Mouse (Mus musculus) hindbrain, embryonic 11.5 days (tissue): ENCODE results near the gene Dscaml1. TPM values are rescaled to one million over a fixed set of nuclear protein-coding genes. Genes with fewer than 3 reads are reported as not detected.

ENCODE experiments used
- ATAC-seq: fragments of 200-750 bp; cut with Nextera tagmentation; 2 replicates; pipeline ENCODE4 v1.8.0; 2017; ENCODE audit warnings: mild to moderate bottlenecking, moderate TSS enrichment, moderate library complexity; ENCODE audit not compliant: low FRiP score
- DNase-seq: peaks from one replicate; pipeline ENCODE4 v3.0.0-alpha.2; 2015; ENCODE audit warnings: low spot score
- H3K27ac ChIP-seq: fragments of 300-500 bp; sonication (generic); 2 replicates; pipeline ENCODE4 v1.5.1; 2014; ENCODE audit warnings: mild to moderate bottlenecking, low read depth, low read length
- H3K27me3 ChIP-seq: fragments of 300-500 bp; sonication (generic); 2 replicates; pipeline ENCODE4 v1.6.1; 2014; ENCODE audit warnings: mild to moderate bottlenecking, low read length, moderate library complexity, mixed read lengths; ENCODE audit not compliant: control insufficient read depth, insufficient read depth
- H3K36me3 ChIP-seq: fragments of 300-500 bp; sonication (generic); 2 replicates; pipeline ENCODE4 v1.6.1; 2014; ENCODE audit warnings: mild to moderate bottlenecking, low read length, moderate library complexity, mixed read lengths; ENCODE audit not compliant: control insufficient read depth, insufficient read depth
- H3K4me1 ChIP-seq: fragments of 300-500 bp; sonication (generic); replicated peaks from 2 replicates; pipeline ENCODE4 v1.6.1; 2014; ENCODE audit warnings: low read length, mixed read lengths; ENCODE audit not compliant: control insufficient read depth, insufficient read depth
- H3K4me2 ChIP-seq: fragments of 300-500 bp; sonication (generic); replicated peaks from 2 replicates; pipeline ENCODE4 v1.6.1; 2014; ENCODE audit warnings: mild to moderate bottlenecking, low read depth, low read length
- H3K4me3 ChIP-seq: fragments of 300-500 bp; sonication (generic); 2 replicates; pipeline ENCODE4 v1.5.1; 2014; ENCODE audit warnings: low read depth, low read length
- H3K9ac ChIP-seq: fragments of 300-500 bp; sonication (generic); 2 replicates; pipeline ENCODE4 v1.6.1; 2014; ENCODE audit warnings: low read depth, low read length
- H3K9me3 ChIP-seq: fragments of 300-500 bp; sonication (generic); 2 replicates; pipeline ENCODE4 v1.6.1; 2016; ENCODE audit warnings: low read length; ENCODE audit not compliant: control insufficient read depth
- WGBS: fragments of 180-500 bp; shearing (Covaris S2); extraction: QIAGEN DNeasy Blood & Tissue Kit; methylation state at CpG from one replicate; pipeline ENCODE4 v1.1.7; 2014; 5-methylcytosine and 5-hydroxymethylcytosine counted together
- polyA plus RNA-seq: library from polyadenylated mRNA; unstranded; fragments of >200 nt; fragmentation: Nextera tagmentation; extraction: Ambion mirVana; gene quantifications from 2 replicates; pipeline ENCODE4 v1.2.1, GENCODE M21; 2014

The Dscaml1 gene
- polyA plus RNA-seq, 1 experiment from 2014 or later, result 0.80 TPM

- H3K4me3 ChIP-seq, result no peak overlapping the region
- no peak overlapping the region for H3K27ac ChIP-seq
- ATAC-seq (no peak), DNase-seq (no peak)
- H3K4me2 ChIP-seq, result no peak overlapping the region
- 78% methylated on average over 4 of the region's 4 CpGs for WGBS
- H3K36me3 ChIP-seq, result no peaks in the 10 kb centered on the region
- no peaks in the 10 kb centered on the region for H3K27me3 ChIP-seq
- H3K9ac ChIP-seq, result no peak overlapping the region
- H3K9me3 ChIP-seq, result no peaks in the 10 kb centered on the region
- no peaks in the 10 kb centered on the region for H3K4me1 ChIP-seq
These were observed 60.2 kb downstream of the Dscaml1 start for GRCm38 (mm10) chr9:45486665-45487074.

GRCm38 (mm10) chr9:45487179-45487801 is 60.9 kb downstream of the Dscaml1 start:
- H3K4me1 ChIP-seq, result no peaks in the 10 kb centered on the region
- no peak overlapping the region for H3K4me2 ChIP-seq
- no peak overlapping the region for H3K27ac ChIP-seq
- DNase-seq (no peak), ATAC-seq (no peak)
- no peaks in the 10 kb centered on the region for H3K9me3 ChIP-seq
- WGBS, result 80% methylated on average over 12 of the region's 12 CpGs
- H3K9ac ChIP-seq, result no peak overlapping the region
- no peaks in the 10 kb centered on the region for H3K36me3 ChIP-seq
- no peaks in the 10 kb centered on the region for H3K27me3 ChIP-seq
- H3K4me3 ChIP-seq, result no peak overlapping the region

- Histone ChIP-seq H3K4me2 (no peak overlapping the region), H3K9me3 (no peaks in the 10 kb centered on the region), H3K27ac (no peak overlapping the region), H3K4me1 (no peaks in the 10 kb centered on the region), H3K9ac (no peak overlapping the region), H3K4me3 (no peak overlapping the region), H3K36me3 (no peaks in the 10 kb centered on the region), H3K27me3 (no peaks in the 10 kb centered on the region)
- ATAC-seq (no peak), DNase-seq (no peak)
- WGBS, result 86% methylated on average over 2 of the region's 2 CpGs
These were observed 64.5 kb downstream of the Dscaml1 start for GRCm38 (mm10) chr9:45490899-45491298.

GRCm38 (mm10) chr9:45494889-45495288 is 68.5 kb downstream of the Dscaml1 start:
- H3K4me1 ChIP-seq, result no peaks in the 10 kb centered on the region
- no peaks in the 10 kb centered on the region for H3K36me3 ChIP-seq
- no peak overlapping the region for H3K9ac ChIP-seq
- no peak overlapping the region for H3K4me2 ChIP-seq
- no peaks in the 10 kb centered on the region for H3K9me3 ChIP-seq
- no peak for DNase-seq
- no peak overlapping the region for H3K4me3 ChIP-seq
- ATAC-seq, result no peak
- WGBS, result 93% methylated on average over 3 of the region's 3 CpGs
- no peaks in the 10 kb centered on the region for H3K27me3 ChIP-seq
- H3K27ac ChIP-seq, result no peak overlapping the region

- H3K4me1 ChIP-seq, result no peaks in the 10 kb centered on the region
- H3K36me3 ChIP-seq, result no peaks in the 10 kb centered on the region
- H3K9ac ChIP-seq, result no peak overlapping the region
- H3K27me3 ChIP-seq, result no peaks in the 10 kb centered on the region
- H3K4me3 ChIP-seq, result no peak overlapping the region
- H3K27ac ChIP-seq, result no peak overlapping the region
- H3K4me2 ChIP-seq, result no peak overlapping the region
- no peak for DNase-seq
- no peaks in the 10 kb centered on the region for H3K9me3 ChIP-seq
- no peak for ATAC-seq
- WGBS, result 90% methylated on average over 3 of the region's 3 CpGs
These were observed 69.9 kb downstream of the Dscaml1 start for GRCm38 (mm10) chr9:45496340-45496739.

GRCm38 (mm10) chr9:45496944-45497343 is 70.5 kb downstream of the Dscaml1 start:
- Histone ChIP-seq H3K27ac (no peak overlapping the region), H3K9ac (no peak overlapping the region), H3K9me3 (no peaks in the 10 kb centered on the region), H3K4me2 (no peak overlapping the region), H3K4me3 (no peak overlapping the region), H3K36me3 (no peaks in the 10 kb centered on the region), H3K4me1 (no peaks in the 10 kb centered on the region), H3K27me3 (no peaks in the 10 kb centered on the region)
- no peak for DNase-seq
- ATAC-seq, result no peak
- 84% methylated on average over 1 of the region's 1 CpGs for WGBS

GRCm38 (mm10) chr9:45499267-45499666 is 72.8 kb downstream of the Dscaml1 start:
- Histone ChIP-seq H3K36me3 (no peaks in the 10 kb centered on the region), H3K4me2 (no peak overlapping the region), H3K4me3 (no peak overlapping the region), H3K4me1 (0 out of 2 replicates have a peak, but pooled peaks cover 3% of the 10 kb centered on the region), H3K27ac (no peak overlapping the region), H3K27me3 (no peaks in the 10 kb centered on the region), H3K9me3 (no peaks in the 10 kb centered on the region), H3K9ac (no peak overlapping the region)
- 64% methylated on average over 10 of the region's 10 CpGs for WGBS
- ATAC-seq (no peak), DNase-seq (no peak)

GRCm38 (mm10) chr9:45500071-45500595 is 73.7 kb downstream of the Dscaml1 start:
- Histone ChIP-seq H3K4me2 (no peak overlapping the region), H3K36me3 (no peaks in the 10 kb centered on the region)
- ATAC-seq, result no peak

GRCm38 (mm10) chr9:45501295-45501927 is 75.0 kb downstream of the Dscaml1 start:
- H3K36me3 ChIP-seq, result no peaks in the 10 kb centered on the region
- 69% methylated on average over 5 of the region's 5 CpGs for whole genome bisulfite sequencing
- no peaks in the 10 kb centered on the region for H3K27me3 ChIP-seq
- 0 out of 2 replicates have a peak, but pooled peaks cover 3% of the 10 kb centered on the region for H3K4me1 ChIP-seq
- H3K27ac ChIP-seq, result no peak overlapping the region
- ATAC-seq (no peak), DNase-seq (no peak)
- no peak overlapping the region for H3K4me2 ChIP-seq
- no peak overlapping the region for H3K9ac ChIP-seq
- H3K9me3 ChIP-seq, result no peaks in the 10 kb centered on the region
- H3K4me3 ChIP-seq, result no peak overlapping the region

More at GRCm38 (mm10) chr9:45500071-45500595, 73.7 kb downstream of the Dscaml1 start:
- Histone ChIP-seq H3K9ac (no peak overlapping the region), H3K27ac (no peak overlapping the region), H3K9me3 (no peaks in the 10 kb centered on the region), H3K27me3 (no peaks in the 10 kb centered on the region), H3K4me3 (no peak overlapping the region), H3K4me1 (0 out of 2 replicates have a peak, but pooled peaks cover 3% of the 10 kb centered on the region)
- no peak for DNase-seq
- 91% methylated on average over 3 of the region's 3 CpGs for WGBS
